Mouse (Mus musculus): Measurements from ENCODE around the gene Cfap100.

GRCm38 (mm10) chr6:90390629-90391028, 38.0 kb downstream of the Cfap100 start:
- TF ChIP-seq HCFC1 (IDR thresholded peaks at IDR 0.05; ENCODE audit: borderline replicate concordance, insufficient read depth, low read length) (no peak), CHD2 (IDR thresholded peaks at IDR 0.05; ENCODE audit: low read depth, low read length) (no peak), ZC3H11A (IDR thresholded peaks at IDR 0.05; ENCODE audit: borderline replicate concordance, low read depth, low read length) (no peak)

Measured in ES-E14 (cell line).